Mouse (Mus musculus): ENCODE measurements at regions not wholly inside any gene's neighbourhood (a gene's known extent, or its start where the extent isn't known, plus 50 kb on each side); places are given as distances from the start of the nearest gene placed in this dataset.

GRCm38 (mm10) chr1:151079614-151080360 is 86.6 kb upstream of the Hmcn1 start:
- DNase-seq, result no peak
- Histone ChIP-seq H3K27ac (ENCODE audit: control insufficient read depth, insufficient read depth, low read length) (no peak overlapping the region), H3K27me3 (ENCODE audit: control insufficient read depth, insufficient read depth, low read length) (no peaks in the 10 kb centered on the region), H3K36me3 (ENCODE audit: control insufficient read depth, insufficient read depth, low read length) (no peaks in the 10 kb centered on the region), H3K4me3 (ENCODE audit: control insufficient read depth, insufficient read depth, low read length) (no peak overlapping the region), H3K4me1 (replicated peaks; ENCODE audit: control insufficient read depth, insufficient read depth, low read length) (no peaks in the 10 kb centered on the region)
- TF ChIP-seq CTCF (IDR thresholded peaks at IDR 0.05; ENCODE audit: borderline replicate concordance, control insufficient read depth, extremely low read depth, insufficient read depth, low read length, poor library complexity) (no peak), POLR2A (IDR thresholded peaks at IDR 0.05; ENCODE audit: control insufficient read depth, extremely low read depth, insufficient read depth, low read length, poor library complexity) (no peak)
- 93% methylated on average over 15 of the region's 15 CpGs for WGBS

- no peak overlapping the region for H3K4me3 ChIP-seq (ENCODE audit: control insufficient read depth, insufficient read depth, low read length)
- TF ChIP-seq CTCF (IDR thresholded peaks at IDR 0.05; ENCODE audit: borderline replicate concordance, control insufficient read depth, extremely low read depth, insufficient read depth, low read length, poor library complexity), result no peak
- no peak for TF ChIP-seq POLR2A (IDR thresholded peaks at IDR 0.05; ENCODE audit: control insufficient read depth, extremely low read depth, insufficient read depth, low read length, poor library complexity)
- WGBS, result 46% methylated on average over 9 of the region's 9 CpGs
- H3K27ac ChIP-seq (ENCODE audit: control insufficient read depth, insufficient read depth, low read length), result no peak overlapping the region
- no peak for DNase-seq
- H3K4me1 ChIP-seq (replicated peaks; ENCODE audit: control insufficient read depth, insufficient read depth, low read length), result no peaks in the 10 kb centered on the region
- H3K27me3 ChIP-seq (ENCODE audit: control insufficient read depth, insufficient read depth, low read length), result no peaks in the 10 kb centered on the region
- no peaks in the 10 kb centered on the region for H3K36me3 ChIP-seq (ENCODE audit: control insufficient read depth, insufficient read depth, low read length)
Measured at GRCm38 (mm10) chr1:151080510-151080980, 87.3 kb upstream of the Hmcn1 start.

GRCm38 (mm10) chr1:151082510-151083033 is 89.3 kb upstream of the Hmcn1 start:
- Histone ChIP-seq H3K27me3 (ENCODE audit: control insufficient read depth, insufficient read depth, low read length) (no peaks in the 10 kb centered on the region), H3K36me3 (ENCODE audit: control insufficient read depth, insufficient read depth, low read length) (no peaks in the 10 kb centered on the region), H3K4me1 (replicated peaks; ENCODE audit: control insufficient read depth, insufficient read depth, low read length) (no peaks in the 10 kb centered on the region), H3K4me3 (ENCODE audit: control insufficient read depth, insufficient read depth, low read length) (no peak overlapping the region), H3K27ac (ENCODE audit: control insufficient read depth, insufficient read depth, low read length) (no peak overlapping the region)
- no peak for DNase-seq
- no peak for TF ChIP-seq POLR2A (IDR thresholded peaks at IDR 0.05; ENCODE audit: control insufficient read depth, extremely low read depth, insufficient read depth, low read length, poor library complexity)
- TF ChIP-seq CTCF (IDR thresholded peaks at IDR 0.05; ENCODE audit: borderline replicate concordance, control insufficient read depth, extremely low read depth, insufficient read depth, low read length, poor library complexity), result no peak
- WGBS, result 95% methylated on average over 5 of the region's 5 CpGs

- H3K4me3 ChIP-seq (ENCODE audit: control insufficient read depth, insufficient read depth, low read length), result no peak overlapping the region
Measured at GRCm38 (mm10) chr1:151083806-151084205, 90.6 kb upstream of the Hmcn1 start.

GRCm38 (mm10) chr1:151086111-151086859 is 93.0 kb upstream of the Hmcn1 start:
- no peak for DNase-seq
- 96% methylated on average over 22 of the region's 22 CpGs for WGBS

More at GRCm38 (mm10) chr1:151083806-151084205, 90.6 kb upstream of the Hmcn1 start:
- no peak for DNase-seq
- H3K27me3 ChIP-seq (ENCODE audit: control insufficient read depth, insufficient read depth, low read length), result no peaks in the 10 kb centered on the region
- no peak overlapping the region for H3K27ac ChIP-seq (ENCODE audit: control insufficient read depth, insufficient read depth, low read length)
- TF ChIP-seq CTCF (IDR thresholded peaks at IDR 0.05; ENCODE audit: borderline replicate concordance, control insufficient read depth, extremely low read depth, insufficient read depth, low read length, poor library complexity), result no peak
- TF ChIP-seq POLR2A (IDR thresholded peaks at IDR 0.05; ENCODE audit: control insufficient read depth, extremely low read depth, insufficient read depth, low read length, poor library complexity), result no peak
- 4% methylated on average over 2 of the region's 2 CpGs for WGBS
- no peaks in the 10 kb centered on the region for H3K36me3 ChIP-seq (ENCODE audit: control insufficient read depth, insufficient read depth, low read length)
- H3K4me1 ChIP-seq (replicated peaks; ENCODE audit: control insufficient read depth, insufficient read depth, low read length), result no peaks in the 10 kb centered on the region

GRCm38 (mm10) chr1:151087151-151087660 is 94.0 kb upstream of the Hmcn1 start:
- WGBS, result 58% methylated on average over 8 of the region's 8 CpGs

More at GRCm38 (mm10) chr1:151086111-151086859, 93.0 kb upstream of the Hmcn1 start:
- Histone ChIP-seq H3K27me3 (ENCODE audit: control insufficient read depth, insufficient read depth, low read length) (no peaks in the 10 kb centered on the region), H3K36me3 (ENCODE audit: control insufficient read depth, insufficient read depth, low read length) (no peaks in the 10 kb centered on the region), H3K4me1 (replicated peaks; ENCODE audit: control insufficient read depth, insufficient read depth, low read length) (no peaks in the 10 kb centered on the region), H3K27ac (ENCODE audit: control insufficient read depth, insufficient read depth, low read length) (no peak overlapping the region), H3K4me3 (ENCODE audit: control insufficient read depth, insufficient read depth, low read length) (no peak overlapping the region)
- TF ChIP-seq POLR2A (IDR thresholded peaks at IDR 0.05; ENCODE audit: control insufficient read depth, extremely low read depth, insufficient read depth, low read length, poor library complexity) (no peak), CTCF (IDR thresholded peaks at IDR 0.05; ENCODE audit: borderline replicate concordance, control insufficient read depth, extremely low read depth, insufficient read depth, low read length, poor library complexity) (no peak)

More at GRCm38 (mm10) chr1:151087151-151087660, 94.0 kb upstream of the Hmcn1 start:
- Histone ChIP-seq H3K4me3 (ENCODE audit: control insufficient read depth, insufficient read depth, low read length) (no peak overlapping the region), H3K27ac (ENCODE audit: control insufficient read depth, insufficient read depth, low read length) (no peak overlapping the region), H3K4me1 (replicated peaks; ENCODE audit: control insufficient read depth, insufficient read depth, low read length) (no peaks in the 10 kb centered on the region), H3K27me3 (ENCODE audit: control insufficient read depth, insufficient read depth, low read length) (no peaks in the 10 kb centered on the region), H3K36me3 (ENCODE audit: control insufficient read depth, insufficient read depth, low read length) (no peaks in the 10 kb centered on the region)
- TF ChIP-seq CTCF (IDR thresholded peaks at IDR 0.05; ENCODE audit: borderline replicate concordance, control insufficient read depth, extremely low read depth, insufficient read depth, low read length, poor library complexity) (no peak), POLR2A (IDR thresholded peaks at IDR 0.05; ENCODE audit: control insufficient read depth, extremely low read depth, insufficient read depth, low read length, poor library complexity) (no peak)
- no peak for DNase-seq
